Mouse (Mus musculus) testis, adult 2 months (tissue): Measurements from ENCODE around the gene Gnl1. TPM values are rescaled to one million over a fixed set of nuclear protein-coding genes. Genes with fewer than 3 reads are reported as not detected.
"Not testable (repeated sequence)": the region's sequence is repeated elsewhere in the genome, so short reads cannot be mapped to it uniquely, and the experiment has no call there.

Source experiments
- H3K27ac ChIP-seq: fragments of 200-500 bp; 2 replicates; pipeline ENCODE4 v1.5.1; 2012; ENCODE audit warnings: low read depth, low read length; ENCODE audit not compliant: control insufficient read depth, insufficient read depth
- H3K27me3 ChIP-seq: fragments of 200-500 bp; 2 replicates; pipeline ENCODE4 v1.6.1; 2012; ENCODE audit warnings: mild to moderate bottlenecking, low read length, moderate library complexity; ENCODE audit not compliant: control insufficient read depth, insufficient read depth
- H3K36me3 ChIP-seq: fragments of 200-500 bp; 2 replicates; pipeline ENCODE4 v1.6.1; 2012; ENCODE audit warnings: mild to moderate bottlenecking, low read length; ENCODE audit not compliant: control insufficient read depth, insufficient read depth
- H3K4me1 ChIP-seq: fragments of 200-500 bp; 2 replicates; pipeline ENCODE4 v1.6.1; 2012; ENCODE audit warnings: low read length; ENCODE audit not compliant: control insufficient read depth, insufficient read depth
- H3K4me3 ChIP-seq: fragments of 200-500 bp; 2 replicates; pipeline ENCODE4 v1.5.1; 2012; ENCODE audit warnings: low read depth, mild to moderate bottlenecking, low read length, moderate library complexity, mixed read lengths; ENCODE audit not compliant: control insufficient read depth
- CTCF ChIP-seq: fragments of 200-500 bp; IDR thresholded peaks from 2 replicates; pipeline ENCODE4 v1.5.1; 2012; ENCODE audit warnings: low read depth, mild to moderate bottlenecking, inconsistent platforms, low read length, moderate library complexity; ENCODE audit not compliant: control insufficient read depth, insufficient read depth, insufficient replicate concordance
- POLR2A ChIP-seq: fragments of 200-500 bp; IDR thresholded peaks from 2 replicates; pipeline ENCODE4 v1.6.1; 2012; ENCODE audit warnings: low read depth, mild to moderate bottlenecking, inconsistent platforms, low read length, moderate library complexity; ENCODE audit not compliant: control insufficient read depth
- polyA plus RNA-seq: library from polyadenylated mRNA; depleted of rRNA; stranded (reverse); fragments of >200 nt; gene quantifications from 2 replicates; pipeline ENCODE4 v1.2.3, GENCODE M21; 2012

Gnl1 gene
- polyA plus RNA-seq, 1 experiment, result 109 TPM

DNA sequence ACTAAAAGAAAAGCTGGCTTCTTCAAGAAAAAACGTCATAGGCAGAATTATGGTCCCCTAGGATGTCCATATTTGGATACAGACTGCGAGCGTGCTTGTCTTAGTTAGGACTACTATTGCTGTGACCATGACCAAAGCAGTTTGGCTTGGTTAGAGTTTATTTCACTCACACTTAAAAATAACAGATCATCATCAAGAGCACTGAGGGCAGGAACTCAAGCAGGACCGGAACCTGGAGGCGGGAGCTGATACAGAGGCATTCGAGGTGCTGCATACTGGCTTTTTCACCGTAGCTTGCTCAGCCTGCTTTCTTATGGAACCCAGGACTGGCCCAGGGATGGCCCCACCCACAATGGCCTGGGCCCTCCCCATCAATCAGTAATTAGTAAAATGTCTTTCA lies 23.7 kb downstream of the Gnl1 start:
- no peak overlapping the region for H3K27ac ChIP-seq
- no peaks in the 10 kb centered on the region for H3K27me3 ChIP-seq
- no peak overlapping the region for H3K4me3 ChIP-seq
- H3K36me3 ChIP-seq, result no peaks in the 10 kb centered on the region
- H3K4me1 ChIP-seq, result no peaks in the 10 kb centered on the region
- no peak for TF ChIP-seq POLR2A
- no peak for TF ChIP-seq CTCF

DNA sequence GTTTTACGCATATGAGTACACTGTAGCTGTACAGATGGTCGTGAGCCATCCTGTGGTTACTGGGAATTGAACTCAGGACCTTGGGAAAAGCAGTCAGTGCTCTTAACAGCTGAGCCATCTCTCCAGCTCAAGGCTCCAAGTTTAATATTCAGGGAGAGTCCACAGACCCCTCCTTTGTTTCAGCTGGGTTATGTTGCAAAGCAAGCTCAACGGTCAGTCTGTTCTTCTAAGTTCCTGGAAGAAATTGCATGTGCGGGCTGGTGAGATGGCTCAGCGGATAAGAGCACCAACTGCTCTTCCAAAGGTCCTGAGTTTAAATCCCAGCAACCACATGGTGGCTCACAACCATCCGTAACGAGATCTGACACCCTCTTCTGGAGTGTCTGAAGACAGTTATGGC lies 24.8 kb downstream of the Gnl1 start:
- H3K27me3 ChIP-seq, H3K4me1 ChIP-seq, H3K36me3 ChIP-seq, H3K27ac ChIP-seq, H3K4me3 ChIP-seq: not testable (repeated sequence)

DNA sequence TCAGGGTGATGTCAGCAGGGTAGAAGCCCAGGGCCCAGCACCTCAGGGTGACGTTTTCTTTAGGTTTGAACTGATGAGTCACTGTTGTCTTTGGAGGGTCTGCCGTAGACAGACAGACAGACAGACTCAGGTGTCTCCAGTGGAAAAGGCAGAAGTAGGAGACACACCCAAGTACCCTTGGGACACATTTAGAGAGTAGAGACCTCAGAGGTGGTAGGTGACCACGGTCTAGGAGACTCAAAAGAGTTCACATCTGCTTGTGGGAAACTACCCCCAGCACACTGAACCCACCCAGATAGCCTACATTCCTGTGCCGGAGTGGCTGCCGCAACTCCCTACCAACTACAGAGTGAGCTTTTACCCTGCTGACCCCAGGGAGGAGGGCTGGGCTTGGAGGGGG lies 35.3 kb downstream of the Gnl1 start:
- Histone ChIP-seq H3K36me3 (no peaks in the 10 kb centered on the region), H3K27ac (no peak overlapping the region), H3K4me3 (no peak overlapping the region), H3K4me1 (no peaks in the 10 kb centered on the region), H3K27me3 (no peaks in the 10 kb centered on the region)
- TF ChIP-seq POLR2A, result no peak
- TF ChIP-seq CTCF, result no peak

- TF ChIP-seq CTCF (no peak), POLR2A (no peak)
- Histone ChIP-seq H3K4me1 (0 out of 2 replicates have a peak, but pooled peaks cover 2% of the 10 kb centered on the region), H3K4me3 (no peak overlapping the region), H3K36me3 (no peaks in the 10 kb centered on the region), H3K27ac (no peak overlapping the region), H3K27me3 (no peaks in the 10 kb centered on the region)
Observed at GRCm38 (mm10) chr17:36017046-36017445, 37.4 kb downstream of the Gnl1 start.

GRCm38 (mm10) chr17:36018979-36019378 lies 39.3 kb downstream of the Gnl1 start:
- Histone ChIP-seq H3K36me3 (no peaks in the 10 kb centered on the region), H3K4me1 (0 out of 2 replicates have a peak, but pooled peaks cover 2% of the 10 kb centered on the region), H3K27me3 (no peaks in the 10 kb centered on the region), H3K4me3 (no peak overlapping the region), H3K27ac (no peak overlapping the region)
- TF ChIP-seq POLR2A (no peak), CTCF (no peak)

- H3K27me3 ChIP-seq, result no peaks in the 10 kb centered on the region
- H3K27ac ChIP-seq, result no peak overlapping the region
- 0 out of 2 replicates have a peak, but pooled peaks cover 2% of the 10 kb centered on the region for H3K4me1 ChIP-seq
- no peaks in the 10 kb centered on the region for H3K36me3 ChIP-seq
- no peak overlapping the region for H3K4me3 ChIP-seq
- no peak for TF ChIP-seq POLR2A
- TF ChIP-seq CTCF, result no peak
Observed at GRCm38 (mm10) chr17:36019519-36019918, 39.9 kb downstream of the Gnl1 start.

DNA sequence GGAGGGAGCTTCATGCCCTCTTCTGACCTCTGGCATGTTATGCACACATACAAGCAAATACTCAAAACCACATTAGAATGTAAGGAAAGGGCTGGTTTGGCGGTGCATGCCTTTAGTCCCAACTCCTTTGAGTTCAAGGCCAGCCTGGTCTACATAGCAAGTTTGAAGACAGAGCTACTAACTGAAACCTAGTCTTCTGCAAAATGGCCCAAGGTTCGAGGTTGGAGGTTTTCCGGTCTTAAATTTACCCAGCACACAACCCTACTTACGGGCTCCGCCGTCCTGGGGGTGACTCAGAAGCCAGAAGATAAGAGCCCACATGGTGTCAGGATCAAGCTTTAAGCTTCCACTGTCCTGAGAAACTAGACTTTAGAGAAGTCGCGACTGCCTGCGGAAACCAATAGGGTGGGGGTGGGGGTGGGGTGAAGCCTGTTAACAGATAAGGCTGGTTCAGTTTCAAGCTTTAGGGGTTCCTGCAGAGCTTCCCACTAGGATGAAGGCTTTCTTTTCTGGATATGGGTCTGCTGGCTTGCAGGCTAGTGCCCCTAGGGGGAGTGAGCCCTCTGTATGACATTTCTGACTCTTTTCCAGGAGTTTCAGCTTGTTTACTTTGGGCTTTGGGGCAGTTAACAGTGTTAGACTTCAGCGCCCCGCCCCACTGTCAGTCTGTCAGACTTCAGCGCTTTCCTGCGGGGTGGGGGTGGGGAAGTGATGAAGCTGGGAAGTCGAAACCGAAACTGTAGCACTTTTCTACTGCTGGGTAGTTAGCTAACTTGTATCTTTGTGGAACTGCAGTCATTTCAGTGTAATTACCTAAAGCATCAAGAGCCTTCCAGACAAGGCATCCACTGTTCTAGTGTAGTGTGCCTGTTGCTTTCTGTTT lies 40.8 kb downstream of the Gnl1 start, which contains the start of gene H2-T24:
Gene H2-T24, minus strand, starts transcription at position 370 of the 883 bp plus-strand sequence.
- Histone ChIP-seq H3K36me3 (no peaks in the 10 kb centered on the region), H3K4me3 (no peak within 1 kb of the TSS), H3K27me3 (no peaks in the 10 kb centered on the region), H3K27ac (peak within 1 kb of the TSS; percentile 23), H3K4me1 (0 out of 2 replicates have a peak, but pooled peaks cover 2% of the 10 kb centered on the region)
- no peak for TF ChIP-seq POLR2A
- no peak for TF ChIP-seq CTCF
